Mouse (Mus musculus) ES-E14 (cell line): ENCODE data around the gene Drp2.

Experiments
- CHD2 ChIP-seq: IDR thresholded peaks from 2 replicates; pipeline ENCODE4 v1.6.1; 2014; ENCODE audit warnings: mild to moderate bottlenecking, low read depth, low read length, inconsistent platforms
- HCFC1 ChIP-seq: IDR thresholded peaks from 2 replicates; pipeline ENCODE4 v1.6.1; 2012; ENCODE audit warnings: low read length, inconsistent platforms, borderline replicate concordance; ENCODE audit not compliant: insufficient read depth
- MAFK ChIP-seq: IDR thresholded peaks from 2 replicates; pipeline ENCODE4 v1.6.1; 2014; ENCODE audit warnings: mild to moderate bottlenecking, low read depth, low read length, inconsistent platforms; ENCODE audit not compliant: insufficient read depth
- ZC3H11A ChIP-seq: IDR thresholded peaks from 2 replicates; pipeline ENCODE4 v1.6.1; 2012; ENCODE audit warnings: low read depth, mild to moderate bottlenecking, inconsistent platforms, low read length, borderline replicate concordance
- ZNF384 ChIP-seq: IDR thresholded peaks from 2 replicates; pipeline ENCODE4 v1.6.1; 2012; ENCODE audit warnings: low read depth, low read length, inconsistent platforms

- no peak for TF ChIP-seq HCFC1
- TF ChIP-seq ZC3H11A: no peak
- TF ChIP-seq ZNF384: no peak
- no peak for TF ChIP-seq CHD2
- TF ChIP-seq MAFK: no peak
These were observed 21.4 kb downstream of the Drp2 start for GRCm38 (mm10) chrX:134425798-134426197.
